In the genomic region with DNA sequence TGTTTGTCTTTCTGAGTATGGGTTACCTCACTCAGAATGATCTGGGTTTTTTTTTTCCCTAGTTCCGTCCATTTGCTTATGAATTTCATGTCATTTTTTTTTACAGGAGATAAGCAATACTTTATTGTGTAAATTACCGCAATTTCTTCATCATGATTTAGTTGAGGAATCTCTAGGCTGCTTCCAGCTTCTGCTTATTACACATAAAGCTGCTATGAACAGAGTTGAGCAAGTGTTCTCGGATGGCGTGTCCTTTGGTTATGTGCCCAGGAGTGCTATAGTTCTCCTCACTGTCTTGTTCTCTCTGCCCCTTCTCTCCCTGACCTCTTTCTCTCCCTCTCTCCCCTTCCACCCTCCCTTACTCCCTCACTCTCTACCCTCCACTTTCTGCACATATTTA, we compare ENCODE assay signal across 16 mouse cellular contexts. TPM values are rescaled to one million over a fixed set of nuclear protein-coding genes. Genes with fewer than 3 reads are reported as not detected.
"Had no signal": no experiment of that assay in that cellular context is flagged by ENCODE, and none has a peak within 500 bp of the region (broad histone marks: within the 10 kb centered on the region; RNA-seq: fewer than 3 reads in every experiment).

No protein-coding gene starts in this region.

- H3K9ac ChIP-seq: kidney, embryonic 15.5 days; limb, embryonic 15.5 days; liver, embryonic 12.5 days; lung, embryonic 14.5 days; neural tube, embryonic 12.5 days; stomach, embryonic 15.5 days had no signal

- H3K36me3 ChIP-seq: kidney, embryonic 15.5 days; limb, embryonic 15.5 days; liver, embryonic 12.5 days; midbrain, embryonic 10.5 days; neural tube, embryonic 12.5 days; stomach, embryonic 15.5 days had no signal

- H3K27ac ChIP-seq: kidney, embryonic 15.5 days; limb, embryonic 15.5 days; liver, embryonic 12.5 days; midbrain, embryonic 10.5 days; neural tube, embryonic 12.5 days; stomach, embryonic 15.5 days had no signal

- H3K9me3 ChIP-seq: kidney, embryonic 15.5 days; limb, embryonic 15.5 days; liver, embryonic 12.5 days; midbrain, embryonic 10.5 days; neural tube, embryonic 12.5 days; stomach, embryonic 15.5 days had no signal

- ATAC-seq: liver, embryonic 12.5 days had no signal

- H3K4me3 ChIP-seq: kidney, embryonic 15.5 days; limb, embryonic 15.5 days; liver, embryonic 12.5 days; midbrain, embryonic 10.5 days; neural tube, embryonic 12.5 days; stomach, embryonic 15.5 days had no signal

- H3K27me3 ChIP-seq: kidney, embryonic 15.5 days; limb, embryonic 15.5 days; liver, embryonic 12.5 days; neural tube, embryonic 12.5 days; stomach, embryonic 15.5 days had no signal

- H3K4me2 ChIP-seq: kidney, embryonic 15.5 days; limb, embryonic 15.5 days; liver, embryonic 12.5 days; lung, embryonic 14.5 days; neural tube, embryonic 12.5 days; stomach, embryonic 15.5 days had no signal

- H3K4me1 ChIP-seq: kidney, embryonic 15.5 days; limb, embryonic 15.5 days; liver, embryonic 12.5 days; midbrain, embryonic 10.5 days; neural tube, embryonic 12.5 days; stomach, embryonic 15.5 days had no signal

- DNase-seq: kidney, postnatal 14 days; lung, embryonic 14.5 days; lung, postnatal 14 days; midbrain, embryonic 14.5 days; spleen, adult 18-20 months; thymus, adult 2 months; thymus, postnatal 25 days had no signal

RNA-seq across cellular contexts. Expression of a gene that starts 28.2 kb away (rescaled TPM):
- total RNA-seq: left cerebral cortex, adult 8-10 months; left cerebral cortex, postnatal 25 days; neutrophil, adult 5-6 weeks had no signal
- polyA plus RNA-seq: neural tube, embryonic 12.5 days had no signal
